Mouse (Mus musculus): ENCODE measurements around the gene Atp2c2. TPM values are rescaled to one million over a fixed set of nuclear protein-coding genes. Genes with fewer than 3 reads are reported as not detected.

Atp2c2 gene
- polyA plus RNA-seq, 1 experiment from 2014 or later: 3.1 TPM

- no peak overlapping the region for H3K27ac ChIP-seq (ENCODE audit: low read depth)
- H3K36me3 ChIP-seq (ENCODE audit: control insufficient read depth, insufficient read depth, low read length): no peaks in the 10 kb centered on the region
- no peak overlapping the region for H3K4me3 ChIP-seq (ENCODE audit: low read depth, low read length)
- no peak overlapping the region for H3K4me2 ChIP-seq (ENCODE audit: low read length)
- no peak overlapping the region for H3K9ac ChIP-seq (ENCODE audit: low read length)
- ATAC-seq (replicated peaks; ENCODE audit: low FRiP score, low TSS enrichment, low read depth) (peak; percentile 18; the same call in 1 of the 2 replicates), DNase-seq (ENCODE audit: low spot score) (no peak)
- H3K4me1 ChIP-seq (replicated peaks; ENCODE audit: control insufficient read depth, insufficient read depth, low read length): peaks cover 18% of the 10 kb centered on the region
- H3K9me3 ChIP-seq (ENCODE audit: control insufficient read depth, low read length): no peaks in the 10 kb centered on the region
- H3K27me3 ChIP-seq (replicated peaks; ENCODE audit: control insufficient read depth, insufficient read depth, low read length): no peaks in the 10 kb centered on the region
- WGBS: 63% methylated on average over 9 of the region's 9 CpGs
Measured at GRCm38 (mm10) chr8:119668447-119668846, 31.4 kb upstream of the Atp2c2 start.

GRCm38 (mm10) chr8:119669284-119669683, 30.5 kb upstream of the Atp2c2 start:
- no peak overlapping the region for H3K4me2 ChIP-seq (ENCODE audit: low read length)
- DNase-seq (ENCODE audit: low spot score) (no peak), ATAC-seq (replicated peaks; ENCODE audit: low FRiP score, low TSS enrichment, low read depth) (no peak)
- H3K9ac ChIP-seq (ENCODE audit: low read length): no peak overlapping the region
- no peaks in the 10 kb centered on the region for H3K27me3 ChIP-seq (replicated peaks; ENCODE audit: control insufficient read depth, insufficient read depth, low read length)
- H3K4me3 ChIP-seq (ENCODE audit: low read depth, low read length): no peak overlapping the region
- no peak overlapping the region for H3K27ac ChIP-seq (ENCODE audit: low read depth)
- H3K4me1 ChIP-seq (replicated peaks; ENCODE audit: control insufficient read depth, insufficient read depth, low read length): peaks cover 18% of the 10 kb centered on the region
- no peaks in the 10 kb centered on the region for H3K36me3 ChIP-seq (ENCODE audit: control insufficient read depth, insufficient read depth, low read length)
- H3K9me3 ChIP-seq (ENCODE audit: control insufficient read depth, low read length): no peaks in the 10 kb centered on the region
- 46% methylated on average over 12 of the region's 12 CpGs for WGBS

GRCm38 (mm10) chr8:119670419-119671091, 29.3 kb upstream of the Atp2c2 start:
- no peak overlapping the region for H3K9ac ChIP-seq (ENCODE audit: low read length)
- no peaks in the 10 kb centered on the region for H3K36me3 ChIP-seq (ENCODE audit: control insufficient read depth, insufficient read depth, low read length)
- H3K27me3 ChIP-seq (replicated peaks; ENCODE audit: control insufficient read depth, insufficient read depth, low read length): no peaks in the 10 kb centered on the region
- WGBS: 25% methylated on average over 16 of the region's 16 CpGs
- peaks cover 16% of the 10 kb centered on the region for H3K4me1 ChIP-seq (replicated peaks; ENCODE audit: control insufficient read depth, insufficient read depth, low read length)
- peak overlapping the region; percentile 74 for H3K27ac ChIP-seq (ENCODE audit: low read depth)
- DNase-seq (ENCODE audit: low spot score) (peak; percentile 75), ATAC-seq (replicated peaks; ENCODE audit: low FRiP score, low TSS enrichment, low read depth) (peak; percentile 69)
- H3K9me3 ChIP-seq (ENCODE audit: control insufficient read depth, low read length): no peaks in the 10 kb centered on the region
- no peak overlapping the region for H3K4me3 ChIP-seq (ENCODE audit: low read depth, low read length)
- peak overlapping the region; percentile 23; the same call in 1 of the 2 replicates for H3K4me2 ChIP-seq (ENCODE audit: low read length)

- H3K4me2 ChIP-seq (ENCODE audit: low read length): no peak overlapping the region
- ATAC-seq (replicated peaks; ENCODE audit: low FRiP score, low TSS enrichment, low read depth) (no peak), DNase-seq (ENCODE audit: low spot score) (no peak)
- H3K27ac ChIP-seq (ENCODE audit: low read depth): no peak overlapping the region
- H3K27me3 ChIP-seq (replicated peaks; ENCODE audit: control insufficient read depth, insufficient read depth, low read length): no peaks in the 10 kb centered on the region
- H3K4me1 ChIP-seq (replicated peaks; ENCODE audit: control insufficient read depth, insufficient read depth, low read length): peaks cover 9% of the 10 kb centered on the region
- no peaks in the 10 kb centered on the region for H3K9me3 ChIP-seq (ENCODE audit: control insufficient read depth, low read length)
- no peak overlapping the region for H3K4me3 ChIP-seq (ENCODE audit: low read depth, low read length)
- WGBS: 80% methylated on average over 9 of the region's 11 CpGs
- no peaks in the 10 kb centered on the region for H3K36me3 ChIP-seq (ENCODE audit: control insufficient read depth, insufficient read depth, low read length)
- no peak overlapping the region for H3K9ac ChIP-seq (ENCODE audit: low read length)
Measured at GRCm38 (mm10) chr8:119673976-119674555, 25.7 kb upstream of the Atp2c2 start.

GRCm38 (mm10) chr8:119675457-119675856, 24.4 kb upstream of the Atp2c2 start:
- DNase-seq (ENCODE audit: low spot score): no peak
- 83% methylated on average over 5 of the region's 5 CpGs for WGBS
- Histone ChIP-seq H3K27ac (ENCODE audit: low read depth) (no peak overlapping the region), H3K9ac (ENCODE audit: low read length) (no peak overlapping the region), H3K36me3 (ENCODE audit: control insufficient read depth, insufficient read depth, low read length) (no peaks in the 10 kb centered on the region), H3K9me3 (ENCODE audit: control insufficient read depth, low read length) (no peaks in the 10 kb centered on the region), H3K27me3 (replicated peaks; ENCODE audit: control insufficient read depth, insufficient read depth, low read length) (no peaks in the 10 kb centered on the region), H3K4me1 (replicated peaks; ENCODE audit: control insufficient read depth, insufficient read depth, low read length) (peaks cover 6% of the 10 kb centered on the region), H3K4me2 (ENCODE audit: low read length) (no peak overlapping the region), H3K4me3 (ENCODE audit: low read depth, low read length) (no peak overlapping the region)
- no peak for ATAC-seq (replicated peaks; ENCODE audit: low FRiP score, low TSS enrichment, low read depth)

- Histone ChIP-seq H3K4me3 (ENCODE audit: low read depth, low read length) (no peak overlapping the region), H3K36me3 (ENCODE audit: control insufficient read depth, insufficient read depth, low read length) (no peaks in the 10 kb centered on the region), H3K4me2 (ENCODE audit: low read length) (no peak overlapping the region), H3K9me3 (ENCODE audit: control insufficient read depth, low read length) (no peaks in the 10 kb centered on the region), H3K27ac (ENCODE audit: low read depth) (no peak overlapping the region), H3K4me1 (replicated peaks; ENCODE audit: control insufficient read depth, insufficient read depth, low read length) (no peaks in the 10 kb centered on the region), H3K27me3 (replicated peaks; ENCODE audit: control insufficient read depth, insufficient read depth, low read length) (no peaks in the 10 kb centered on the region), H3K9ac (ENCODE audit: low read length) (no peak overlapping the region)
- 15% methylated on average over 8 of the region's 8 CpGs for WGBS
- ATAC-seq (replicated peaks; ENCODE audit: low FRiP score, low TSS enrichment, low read depth) (peak; percentile 34; the same call in 1 of the 2 replicates), DNase-seq (ENCODE audit: low spot score) (peak; percentile 94)
Measured at GRCm38 (mm10) chr8:119676389-119676788, 23.4 kb upstream of the Atp2c2 start.

- no peaks in the 10 kb centered on the region for H3K9me3 ChIP-seq (ENCODE audit: control insufficient read depth, low read length)
- no peak overlapping the region for H3K9ac ChIP-seq (ENCODE audit: low read length)
- H3K4me3 ChIP-seq (ENCODE audit: low read depth, low read length): no peak overlapping the region
- no peaks in the 10 kb centered on the region for H3K36me3 ChIP-seq (ENCODE audit: control insufficient read depth, insufficient read depth, low read length)
- H3K4me2 ChIP-seq (ENCODE audit: low read length): peak overlapping the region; percentile 33
- no peak overlapping the region for H3K27ac ChIP-seq (ENCODE audit: low read depth)
- H3K4me1 ChIP-seq (replicated peaks; ENCODE audit: control insufficient read depth, insufficient read depth, low read length): no peaks in the 10 kb centered on the region
- no peaks in the 10 kb centered on the region for H3K27me3 ChIP-seq (replicated peaks; ENCODE audit: control insufficient read depth, insufficient read depth, low read length)
- WGBS: 8% methylated on average over 18 of the region's 18 CpGs
- DNase-seq (ENCODE audit: low spot score): no peak
- ATAC-seq (replicated peaks; ENCODE audit: low FRiP score, low TSS enrichment, low read depth): 0 out of 2 replicates have a peak, but pooled peaks have one; percentile 24
Measured at GRCm38 (mm10) chr8:119678138-119678843, 21.5 kb upstream of the Atp2c2 start.

GRCm38 (mm10) chr8:119679184-119679583, 20.6 kb upstream of the Atp2c2 start:
- 68% methylated on average over 14 of the region's 14 CpGs for WGBS
- Histone ChIP-seq H3K9me3 (ENCODE audit: control insufficient read depth, low read length) (no peaks in the 10 kb centered on the region), H3K27ac (ENCODE audit: low read depth) (no peak overlapping the region), H3K36me3 (ENCODE audit: control insufficient read depth, insufficient read depth, low read length) (no peaks in the 10 kb centered on the region), H3K4me3 (ENCODE audit: low read depth, low read length) (no peak overlapping the region), H3K27me3 (replicated peaks; ENCODE audit: control insufficient read depth, insufficient read depth, low read length) (no peaks in the 10 kb centered on the region), H3K9ac (ENCODE audit: low read length) (no peak overlapping the region), H3K4me2 (ENCODE audit: low read length) (no peak overlapping the region), H3K4me1 (replicated peaks; ENCODE audit: control insufficient read depth, insufficient read depth, low read length) (no peaks in the 10 kb centered on the region)
- ATAC-seq (replicated peaks; ENCODE audit: low FRiP score, low TSS enrichment, low read depth): no peak
- DNase-seq (ENCODE audit: low spot score): no peak
